Mouse (Mus musculus) forebrain, postnatal 0 days (tissue): ENCODE measurements around the gene Krtdap. TPM values are rescaled to one million over a fixed set of nuclear protein-coding genes. Genes with fewer than 3 reads are reported as not detected.

Source experiments
- ATAC-seq: fragments of 200-750 bp; cut with Nextera tagmentation; 2 replicates; pipeline ENCODE4 v1.8.0; 2017; ENCODE audit warnings: mild to moderate bottlenecking, moderate library complexity
- DNase-seq: peaks from one replicate; pipeline ENCODE4 v3.0.0-alpha.2; 2015
- H3K27ac ChIP-seq: fragments of 300-500 bp; sonication (generic); 2 replicates; pipeline ENCODE4 v1.5.1; 2014; ENCODE audit warnings: low read depth, mild to moderate bottlenecking, antibody characterized with exemption, low read length, moderate library complexity, mixed read lengths
- H3K27me3 ChIP-seq: fragments of 300-500 bp; sonication (generic); 2 replicates; pipeline ENCODE4 v1.6.1; 2014; ENCODE audit warnings: mild to moderate bottlenecking, low read length, mixed read lengths; ENCODE audit not compliant: insufficient read depth
- H3K36me3 ChIP-seq: fragments of 300-500 bp; sonication (generic); 2 replicates; pipeline ENCODE4 v1.6.1; 2014; ENCODE audit warnings: mild to moderate bottlenecking, moderate library complexity; ENCODE audit not compliant: insufficient read depth
- H3K4me1 ChIP-seq: fragments of 300-500 bp; sonication (generic); 2 replicates; pipeline ENCODE4 v1.6.1; 2014; ENCODE audit warnings: antibody characterized with exemption; ENCODE audit not compliant: insufficient read depth
- H3K4me2 ChIP-seq: fragments of 300-500 bp; sonication (generic); 2 replicates; pipeline ENCODE4 v1.6.1; 2014; ENCODE audit warnings: low read depth, mild to moderate bottlenecking, moderate library complexity
- H3K4me3 ChIP-seq: fragments of 300-500 bp; sonication (generic); 2 replicates; pipeline ENCODE4 v1.5.1; 2014; ENCODE audit warnings: low read depth, low read length, mixed read lengths
- H3K9ac ChIP-seq: fragments of 300-500 bp; sonication (generic); 2 replicates; pipeline ENCODE4 v1.6.1; 2014; ENCODE audit warnings: mild to moderate bottlenecking
- H3K9me3 ChIP-seq: fragments of 300-500 bp; sonication (generic); 2 replicates; pipeline ENCODE4 v1.6.1; 2016; ENCODE audit warnings: low read length
- CTCF ChIP-seq: sonication (generic); IDR thresholded peaks from 2 replicates; pipeline ENCODE4 v1.5.1; 2016; ENCODE audit warnings: antibody characterized with exemption, control low read depth, low read depth
- WGBS: fragments of 180-500 bp; shearing (Covaris S2); extraction: QIAGEN DNeasy Blood & Tissue Kit; methylation state at CpG from one replicate; pipeline ENCODE4 v1.1.7; 2014; 5-methylcytosine and 5-hydroxymethylcytosine counted together
- polyA plus RNA-seq: library from polyadenylated mRNA; unstranded; fragments of >200 nt; fragmentation: Nextera tagmentation; extraction: Ambion mirVana; gene quantifications from 2 replicates; pipeline ENCODE4 v1.2.1, GENCODE M21; 2015
- total RNA-seq: library from RNA; depleted of rRNA; stranded (reverse); fragments of >200 nt; gene quantifications from 2 replicates; pipeline ENCODE4 v1.2.3, GENCODE M21; 2014

Gene Krtdap
- total and polyA plus RNA-seq, 2 experiments from 2014 or later = 1.4 TPM; not detected in 1

GRCm38 (mm10) chr7:30804026-30804715 lies 16.5 kb downstream of the Krtdap start:
- no peak for DNase-seq

GRCm38 (mm10) chr7:30805924-30806323 lies 18.2 kb downstream of the Krtdap start:
- Histone ChIP-seq H3K4me1 (no peaks in the 10 kb centered on the region), H3K4me2 (no peak overlapping the region), H3K4me3 (no peak overlapping the region), H3K27ac (no peak overlapping the region), H3K9me3 (no peaks in the 10 kb centered on the region), H3K36me3 (no peaks in the 10 kb centered on the region), H3K27me3 (no peaks in the 10 kb centered on the region), H3K9ac (no peak overlapping the region)
- no peak for ATAC-seq
- DNase-seq = no peak
- 47% methylated on average over 6 of the region's 6 CpGs for WGBS
- peak; percentile 33; the same call in 1 of the 2 replicates for TF ChIP-seq CTCF

More at GRCm38 (mm10) chr7:30804026-30804715, 16.5 kb downstream of the Krtdap start:
- no peak for ATAC-seq
- no peak overlapping the region for H3K27ac ChIP-seq
- no peak overlapping the region for H3K4me3 ChIP-seq
- no peak overlapping the region for H3K4me2 ChIP-seq
- no peaks in the 10 kb centered on the region for H3K4me1 ChIP-seq
- H3K9ac ChIP-seq = no peak overlapping the region
- 87% methylated on average over 9 of the region's 9 CpGs for WGBS
- no peaks in the 10 kb centered on the region for H3K9me3 ChIP-seq
- no peaks in the 10 kb centered on the region for H3K36me3 ChIP-seq
- H3K27me3 ChIP-seq = no peaks in the 10 kb centered on the region
- TF ChIP-seq CTCF = no peak

DNA sequence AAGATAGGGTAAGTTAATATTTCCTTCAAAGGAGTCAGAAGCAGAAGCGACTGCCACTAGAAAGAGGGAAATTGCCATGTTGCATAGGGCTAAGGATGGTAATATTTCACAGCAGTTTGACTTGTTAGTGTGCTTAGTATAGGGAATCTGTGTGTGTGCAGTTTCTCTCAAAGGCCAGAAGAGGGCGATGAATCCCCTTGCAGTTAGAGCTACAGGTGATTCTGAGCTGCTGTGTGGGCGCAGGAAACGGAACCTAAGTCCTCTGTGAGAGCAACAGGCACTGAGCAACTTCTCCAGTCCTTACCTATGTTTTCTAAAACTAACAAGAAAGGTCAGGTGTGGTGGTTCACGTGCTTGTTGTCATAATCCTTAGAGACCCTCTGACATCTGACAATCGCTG lies 22.6 kb downstream of the Krtdap start:
- peak; percentile 37; the same call in 1 of the 2 replicates for TF ChIP-seq CTCF
- Histone ChIP-seq H3K4me3 (no peak overlapping the region), H3K9me3 (no peaks in the 10 kb centered on the region), H3K27me3 (no peaks in the 10 kb centered on the region), H3K4me1 (no peaks in the 10 kb centered on the region), H3K9ac (no peak overlapping the region), H3K4me2 (no peak overlapping the region), H3K36me3 (no peaks in the 10 kb centered on the region), H3K27ac (no peak overlapping the region)
- ATAC-seq (no peak), DNase-seq (no peak)
- 52% methylated on average over 6 of the region's 6 CpGs for WGBS

DNA sequence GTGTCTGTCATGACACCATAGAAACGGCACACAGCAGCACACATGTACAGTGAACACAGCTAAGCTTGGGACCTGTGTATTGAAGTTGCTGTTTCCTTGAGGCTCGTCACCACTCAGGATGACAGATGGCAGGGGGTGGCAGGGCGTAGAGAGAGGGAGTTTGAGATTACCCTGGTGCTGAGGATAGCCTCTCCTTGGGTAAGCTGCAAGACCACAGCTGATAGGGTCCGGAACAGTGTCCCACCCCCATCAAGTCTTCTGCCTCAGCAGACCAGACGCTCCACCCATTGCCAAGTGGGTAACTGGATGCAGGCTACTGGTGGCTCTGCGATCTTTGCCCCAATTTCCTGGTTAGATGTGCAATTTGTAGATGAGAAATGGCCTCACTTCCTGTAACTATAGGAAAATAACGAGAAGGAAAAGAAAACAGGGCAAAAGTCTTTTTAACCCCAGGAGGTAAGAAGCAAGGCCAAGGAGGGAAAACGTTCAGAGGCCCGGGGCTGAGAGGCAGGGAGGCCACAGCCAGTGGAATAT lies 24.1 kb downstream of the Krtdap start:
- TF ChIP-seq CTCF = no peak
- Histone ChIP-seq H3K4me2 (no peak overlapping the region), H3K9me3 (no peaks in the 10 kb centered on the region), H3K36me3 (no peaks in the 10 kb centered on the region), H3K4me3 (no peak overlapping the region), H3K27ac (no peak overlapping the region), H3K4me1 (no peaks in the 10 kb centered on the region), H3K27me3 (no peaks in the 10 kb centered on the region), H3K9ac (no peak overlapping the region)
- DNase-seq = no peak
- ATAC-seq = no peak
- 69% methylated on average over 9 of the region's 9 CpGs for WGBS

- Histone ChIP-seq H3K27ac (no peak overlapping the region), H3K4me2 (no peak overlapping the region), H3K4me1 (no peaks in the 10 kb centered on the region), H3K4me3 (no peak overlapping the region), H3K9ac (no peak overlapping the region), H3K9me3 (no peaks in the 10 kb centered on the region), H3K27me3 (no peaks in the 10 kb centered on the region), H3K36me3 (no peaks in the 10 kb centered on the region)
- TF ChIP-seq CTCF = no peak
- no peak; the same call in 1 of the 2 replicates for ATAC-seq
- DNase-seq = no peak
- WGBS = 67% methylated on average over 6 of the region's 6 CpGs
Measured at GRCm38 (mm10) chr7:30812291-30812807, 24.7 kb downstream of the Krtdap start.

DNA sequence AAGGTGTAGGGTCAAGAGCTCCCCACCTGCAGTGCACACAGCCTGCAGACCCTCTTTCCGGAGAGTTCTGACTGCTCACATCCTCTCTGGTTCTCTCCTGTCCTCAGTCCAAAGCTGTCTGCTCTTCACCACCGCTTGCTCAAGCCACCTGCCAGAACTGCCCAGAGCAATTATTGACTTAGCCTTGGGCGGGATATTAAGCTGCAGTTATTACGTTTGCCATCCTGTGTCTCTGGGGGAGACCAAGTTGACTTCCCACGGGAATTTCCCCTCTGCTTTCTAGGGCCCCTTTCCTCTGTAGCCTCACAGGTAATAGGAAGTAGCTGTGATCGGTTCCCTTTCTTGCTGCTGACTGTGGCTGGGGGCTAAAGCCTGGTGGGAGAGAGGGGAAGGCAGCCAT lies 32.4 kb downstream of the Krtdap start:
- Histone ChIP-seq H3K4me1 (no peaks in the 10 kb centered on the region), H3K36me3 (no peaks in the 10 kb centered on the region), H3K27me3 (no peaks in the 10 kb centered on the region), H3K9me3 (no peaks in the 10 kb centered on the region), H3K4me3 (no peak overlapping the region), H3K27ac (no peak overlapping the region), H3K9ac (no peak overlapping the region), H3K4me2 (no peak overlapping the region)
- WGBS = 80% methylated on average over 6 of the region's 6 CpGs
- no peak for TF ChIP-seq CTCF
- DNase-seq = no peak
- ATAC-seq = no peak

DNA sequence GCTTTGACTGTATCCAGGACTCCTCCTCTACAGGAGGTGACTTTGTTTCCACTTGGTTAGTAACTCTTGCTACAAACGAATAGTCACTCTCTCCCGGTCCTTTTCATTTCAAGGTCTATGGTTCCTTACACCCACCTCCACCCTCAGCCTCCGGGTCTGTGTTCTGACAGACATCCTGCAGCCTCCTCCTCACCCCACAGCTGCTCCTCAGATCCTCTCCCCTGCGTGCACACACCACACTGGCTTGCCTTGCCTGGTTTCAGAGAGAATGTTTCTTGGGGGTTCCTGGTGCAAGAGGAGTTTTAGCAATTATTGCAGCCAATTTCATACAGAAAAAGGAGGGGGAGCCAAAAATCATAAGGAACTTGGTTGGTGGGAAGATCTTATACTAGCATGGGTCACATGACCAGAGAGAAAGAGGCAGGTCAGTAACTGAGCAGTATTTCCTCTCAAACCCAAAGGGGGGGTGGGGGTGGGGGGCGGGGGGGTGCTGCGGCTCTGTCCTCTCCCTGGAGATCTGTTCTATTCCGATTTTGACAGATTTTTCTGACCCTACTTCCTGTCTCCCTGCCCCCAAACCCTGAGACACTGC lies 33.3 kb downstream of the Krtdap start:
- H3K36me3 ChIP-seq = no peaks in the 10 kb centered on the region
- no peak for DNase-seq
- no peak for TF ChIP-seq CTCF
- H3K27me3 ChIP-seq = no peaks in the 10 kb centered on the region
- no peak overlapping the region for H3K9ac ChIP-seq
- WGBS = 67% methylated on average over 7 of the region's 7 CpGs
- no peak overlapping the region for H3K4me3 ChIP-seq
- no peaks in the 10 kb centered on the region for H3K9me3 ChIP-seq
- H3K4me1 ChIP-seq = no peaks in the 10 kb centered on the region
- H3K4me2 ChIP-seq = no peak overlapping the region
- no peak overlapping the region for H3K27ac ChIP-seq
- ATAC-seq = no peak
